Mouse (Mus musculus) retina, adult 2 months (tissue): ENCODE results near the gene Zmiz1.

ENCODE experiments used
- DNase-seq: peaks from one replicate; pipeline ENCODE4 v3.0.0-alpha.2; 2012; ENCODE audit warnings: low read depth, low spot score

The Zmiz1 gene

DNA sequence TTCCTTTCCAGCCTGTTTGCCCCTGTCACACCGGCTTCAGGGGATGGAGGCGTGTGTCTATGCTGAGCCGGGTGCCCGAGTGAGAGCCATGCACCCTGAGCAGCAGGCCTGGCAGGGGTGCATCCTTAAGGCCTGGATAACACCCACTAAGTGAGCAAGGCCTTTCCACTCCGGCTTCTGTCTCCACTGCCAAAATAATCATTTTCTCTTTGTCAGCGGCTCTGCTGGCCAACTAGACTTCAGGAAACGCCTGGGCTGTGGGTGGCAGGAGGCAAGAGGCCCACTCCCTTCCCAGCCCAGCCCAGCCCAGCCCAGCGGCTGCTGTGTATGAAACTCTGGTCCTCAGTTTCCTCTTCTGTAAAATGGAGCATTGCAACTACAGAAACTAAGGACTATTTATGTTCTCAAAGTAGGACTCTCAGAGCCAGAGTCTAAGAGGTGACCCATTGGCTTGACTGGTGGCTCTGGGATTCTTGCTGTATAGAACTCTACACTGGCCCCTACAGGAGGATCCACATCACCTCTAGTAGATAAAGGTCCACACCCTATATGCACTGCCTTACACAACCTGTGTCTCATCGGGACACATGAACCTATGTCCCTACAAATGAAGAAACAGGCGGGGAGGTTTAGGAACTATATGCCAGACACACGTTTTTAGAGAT is 76.1 kb downstream of the Zmiz1 start:
- no peak for DNase-seq

DNA sequence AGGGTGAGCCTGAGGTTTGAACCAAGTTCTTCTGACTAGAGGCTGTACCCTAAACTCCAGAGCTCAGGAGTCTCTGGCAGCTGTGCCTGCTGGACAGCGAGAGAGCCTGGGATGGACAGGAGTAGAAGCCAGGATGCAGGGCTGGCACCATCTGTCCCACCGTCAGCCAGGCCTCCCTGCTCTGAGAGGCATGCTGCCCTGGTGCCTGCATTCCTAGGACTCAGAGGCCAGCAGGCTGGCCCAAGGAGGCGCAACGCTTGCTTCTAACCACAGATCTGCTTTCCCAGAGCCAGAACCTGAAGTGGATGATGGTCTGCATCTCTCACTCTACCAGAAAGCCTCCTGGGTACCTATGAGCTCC is 76.6 kb downstream of the Zmiz1 start:
- no peak for DNase-seq

DNA sequence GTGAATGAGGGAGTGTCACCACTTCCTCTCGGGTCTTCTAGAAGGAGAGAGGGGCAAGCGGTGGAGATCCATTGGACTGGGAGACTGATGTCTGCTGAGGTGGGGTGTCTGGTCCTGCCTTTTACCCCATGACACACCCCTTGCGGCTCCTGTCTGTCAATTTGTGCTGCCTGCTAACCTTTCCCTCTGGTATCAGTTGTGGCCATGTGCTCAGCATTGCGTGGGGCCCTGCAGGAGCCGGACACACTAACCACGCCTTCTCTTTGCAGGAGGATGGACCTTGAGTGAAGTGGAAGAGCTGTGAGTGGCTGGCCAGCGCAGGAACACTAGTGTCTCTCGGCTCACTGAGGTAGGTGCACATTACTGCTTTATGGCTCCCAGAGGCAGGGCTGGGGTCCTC is 77.5 kb downstream of the Zmiz1 start:
- DNase-seq = no peak

- DNase-seq = no peak
These were observed 78.4 kb downstream of the Zmiz1 start for GRCm38 (mm10) chr14:25537351-25537750.

- DNase-seq = no peak
These were observed 79.5 kb downstream of the Zmiz1 start for GRCm38 (mm10) chr14:25538522-25538921.

GRCm38 (mm10) chr14:25539493-25540116 is 80.6 kb downstream of the Zmiz1 start:
- DNase-seq = no peak

GRCm38 (mm10) chr14:25540172-25540571 is 81.2 kb downstream of the Zmiz1 start:
- DNase-seq = no peak

DNA sequence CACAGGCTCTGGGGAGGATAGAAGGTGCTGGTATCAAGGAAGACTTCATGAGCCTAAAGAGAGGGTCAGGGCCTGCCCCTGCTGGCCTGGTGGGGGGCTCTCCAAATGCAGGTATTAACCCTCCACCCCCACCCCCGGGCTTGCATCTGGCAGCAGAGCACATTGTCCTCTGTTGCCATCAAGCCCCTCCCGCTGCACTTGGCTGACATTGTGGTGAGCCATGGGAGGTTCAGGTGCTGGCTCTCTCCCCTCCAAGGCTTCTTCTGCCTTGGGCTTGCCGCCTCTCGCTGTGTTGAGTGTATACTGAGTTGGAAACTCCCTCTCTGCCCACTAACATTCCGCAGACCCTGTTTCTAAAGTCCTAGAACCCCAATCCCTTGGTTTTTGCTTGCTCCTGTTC is 82.2 kb downstream of the Zmiz1 start:
- DNase-seq = no peak

GRCm38 (mm10) chr14:25543098-25543497 is 84.1 kb downstream of the Zmiz1 start:
- DNase-seq = no peak

DNA sequence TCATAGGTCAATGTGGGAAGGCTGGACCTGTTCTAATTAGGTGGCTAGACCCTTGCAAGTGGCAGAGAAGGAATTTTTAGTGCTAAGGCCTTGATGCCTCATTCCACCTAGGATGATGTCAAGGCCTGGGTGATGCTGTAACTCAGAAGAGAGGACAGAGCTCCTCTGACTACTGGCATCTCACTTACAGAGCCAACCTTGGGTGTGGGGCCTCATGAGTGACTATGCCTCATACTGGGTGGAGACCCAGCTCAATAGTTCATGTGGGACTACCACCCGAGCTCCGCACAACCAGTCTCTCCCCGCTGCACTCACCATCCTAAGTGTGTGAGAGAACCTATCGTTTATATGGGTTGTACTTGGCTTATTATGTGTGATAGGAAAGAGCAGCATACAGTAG is 84.9 kb downstream of the Zmiz1 start:
- DNase-seq = no peak

DNA sequence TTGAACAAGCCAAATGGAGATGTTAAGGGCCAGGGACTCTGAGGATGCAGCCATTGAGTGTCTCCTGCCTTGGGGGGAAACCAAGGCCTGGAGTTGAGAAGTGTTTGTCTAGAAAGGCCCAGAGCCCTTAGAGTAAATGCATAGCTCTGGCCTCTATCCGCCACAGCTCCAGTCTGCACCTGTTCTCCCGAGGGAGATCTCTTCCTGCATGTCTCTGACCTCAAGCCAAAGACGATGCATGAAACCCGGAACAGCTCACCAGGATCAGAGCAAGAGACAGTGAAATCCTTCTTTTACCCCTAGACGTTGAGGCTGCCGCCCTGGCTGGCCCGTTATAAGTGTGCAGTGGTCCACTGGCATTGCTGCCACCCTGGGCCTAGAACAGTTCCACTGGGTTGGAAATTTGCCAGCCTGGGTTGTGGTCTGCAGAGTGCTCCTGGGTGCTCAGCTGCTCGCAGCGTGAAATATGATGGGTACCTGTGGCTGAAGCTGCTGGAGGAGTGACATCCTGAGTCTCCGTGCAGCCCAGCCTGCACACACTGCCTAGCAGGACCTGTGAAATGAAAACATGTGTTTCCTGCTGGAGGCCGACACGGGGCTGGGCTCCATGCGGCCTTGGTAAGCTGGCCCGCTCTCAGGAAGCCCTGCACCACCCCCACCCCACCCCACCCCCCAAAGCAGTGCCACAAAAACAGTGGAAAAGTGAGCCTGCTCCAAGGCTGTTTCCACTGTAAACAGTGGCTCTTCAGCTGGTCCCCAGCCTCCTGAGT is 88.1 kb downstream of the Zmiz1 start:
- DNase-seq = no peak

GRCm38 (mm10) chr14:25547882-25548281 is 88.9 kb downstream of the Zmiz1 start:
- DNase-seq = no peak

DNA sequence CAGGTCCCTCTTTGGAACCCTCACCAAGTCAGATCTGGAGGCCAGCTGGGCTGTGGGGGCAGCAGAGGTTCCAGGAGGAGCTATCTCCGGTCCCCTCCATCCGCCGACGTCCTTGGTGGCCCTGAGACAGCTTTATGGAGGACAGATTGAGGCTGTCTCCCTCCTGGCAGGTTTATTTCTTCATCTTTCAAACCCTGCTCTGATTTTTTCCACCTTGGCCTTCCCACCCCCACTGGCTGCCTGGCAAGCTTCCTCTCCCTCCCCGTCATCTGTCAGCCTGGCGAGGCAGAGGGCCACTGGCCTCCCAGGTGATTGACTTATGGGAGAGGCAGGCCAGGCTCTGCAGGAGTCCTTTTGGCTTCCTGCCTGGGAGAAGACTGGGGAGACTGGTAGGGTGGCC is 89.7 kb downstream of the Zmiz1 start:
- no peak for DNase-seq

DNA sequence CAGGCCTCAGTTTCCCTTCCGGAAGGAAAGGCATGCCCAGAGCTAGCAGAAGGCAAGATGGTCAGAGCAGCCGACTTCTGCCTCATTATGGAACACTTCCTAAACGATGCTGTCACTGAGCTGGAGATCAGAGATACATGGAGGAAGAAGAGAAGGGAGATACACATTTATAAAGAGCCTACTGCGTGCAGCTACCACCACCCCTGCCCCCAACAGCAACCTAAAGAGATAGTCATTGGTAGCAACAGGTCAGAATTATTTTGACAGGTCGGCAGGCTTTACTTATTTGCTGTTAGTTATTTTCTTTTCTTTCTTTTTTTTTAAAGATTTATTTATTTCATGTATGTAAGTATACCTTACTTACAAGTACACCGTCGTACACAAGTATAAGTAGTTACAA is 90.1 kb downstream of the Zmiz1 start:
- DNase-seq = no peak

DNA sequence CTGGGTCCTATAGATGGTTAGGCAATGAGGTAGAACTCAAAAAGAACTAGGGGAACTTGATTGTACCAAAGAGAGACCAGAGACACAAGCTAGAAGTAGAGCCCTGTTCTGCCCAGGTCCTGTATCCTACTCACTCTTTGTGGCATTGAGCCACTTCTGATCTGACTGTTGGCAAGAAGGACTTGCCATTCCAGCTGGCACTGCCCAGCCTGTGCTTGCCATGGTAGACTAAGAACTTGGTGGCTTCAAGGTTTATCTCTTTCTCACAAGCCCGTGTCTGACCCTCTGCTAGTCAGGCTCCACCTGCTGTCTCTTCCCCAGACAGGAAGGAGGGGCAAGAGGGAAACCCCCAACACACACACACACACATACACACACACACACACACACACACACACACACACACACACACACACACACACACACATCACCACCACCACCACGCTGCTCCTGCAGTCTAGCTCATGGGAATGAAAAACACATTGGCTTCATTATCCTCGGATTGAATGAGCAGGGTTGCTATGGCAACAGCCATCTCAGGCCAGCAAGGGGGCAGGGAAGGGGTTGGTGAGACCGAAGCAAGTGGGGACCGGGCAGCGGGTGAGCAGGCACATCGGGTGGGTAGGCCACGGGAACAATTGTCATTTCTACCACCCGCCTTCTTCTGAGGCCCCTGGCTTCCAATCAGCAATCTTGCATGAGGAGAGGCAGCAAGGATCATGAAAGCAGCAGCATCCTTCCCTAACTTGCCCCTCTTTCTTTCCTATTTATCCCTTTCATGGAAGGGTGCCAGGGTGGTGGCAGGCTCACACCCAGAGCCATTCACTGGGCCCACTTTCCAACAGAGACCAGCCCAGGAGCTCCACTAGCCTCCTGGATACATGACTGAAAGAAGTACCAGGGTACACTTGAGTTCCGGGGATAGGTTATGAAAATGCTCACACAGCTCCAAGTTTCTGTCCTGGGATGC is 91.2 kb downstream of the Zmiz1 start:
- no peak for DNase-seq

- no peak for DNase-seq
These were observed 92.7 kb downstream of the Zmiz1 start for GRCm38 (mm10) chr14:25551731-25552130.

GRCm38 (mm10) chr14:25553382-25553781 is 94.4 kb downstream of the Zmiz1 start:
- no peak for DNase-seq

GRCm38 (mm10) chr14:25554781-25555180 is 95.8 kb downstream of the Zmiz1 start:
- DNase-seq = no peak

- no peak for DNase-seq
These were observed 96.4 kb downstream of the Zmiz1 start for GRCm38 (mm10) chr14:25555291-25555781.

DNA sequence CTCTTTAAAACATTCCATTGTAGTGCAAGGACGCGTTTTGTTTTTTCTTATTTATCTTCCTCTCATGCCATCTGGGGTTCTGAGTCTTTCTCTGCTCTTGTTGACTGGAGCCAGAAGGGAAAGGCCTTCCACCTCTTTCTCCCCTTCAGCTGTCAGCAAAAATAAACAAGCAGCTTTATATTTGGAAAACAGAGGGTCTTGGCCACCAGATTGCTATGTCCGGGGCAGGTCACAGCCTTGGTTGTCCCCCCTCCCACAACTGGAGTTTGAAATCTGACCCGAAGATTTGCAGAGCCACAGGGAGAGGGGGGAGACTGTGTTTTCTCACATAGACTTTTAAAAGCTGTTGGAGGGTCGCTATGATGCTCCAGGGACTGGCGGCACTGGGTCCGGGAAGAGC is 96.9 kb downstream of the Zmiz1 start:
- DNase-seq = no peak

- no peak for DNase-seq
These were observed 98.0 kb downstream of the Zmiz1 start for GRCm38 (mm10) chr14:25557014-25557413.

DNA sequence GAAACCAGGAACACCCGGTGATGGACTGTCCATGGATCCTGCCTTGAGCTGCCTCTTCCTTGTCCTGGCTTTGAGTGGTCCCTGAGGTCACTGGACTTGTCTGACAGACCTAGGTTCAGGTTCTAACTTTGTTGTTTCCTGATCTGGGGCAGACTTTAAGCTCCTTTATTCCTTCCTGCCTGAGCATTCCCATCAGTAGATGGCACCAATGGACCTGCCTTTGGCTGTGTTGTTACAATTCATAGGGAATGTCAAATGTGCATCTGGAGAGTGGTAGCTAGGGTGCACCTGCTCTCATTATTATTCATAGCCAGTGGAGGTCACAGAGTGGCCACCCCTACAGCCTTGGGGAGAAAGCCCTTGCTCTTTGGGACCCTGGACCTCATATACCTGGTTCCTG is 99.5 kb downstream of the Zmiz1 start:
- no peak for DNase-seq
